Mouse (Mus musculus): ENCODE measurements around the gene Cyp26c1. TPM values are rescaled to one million over a fixed set of nuclear protein-coding genes. Genes with fewer than 3 reads are reported as not detected.

Cyp26c1 gene
- polyA plus RNA-seq, 1 experiment from 2014 or later = not detected

GRCm38 (mm10) chr19:37696603-37697334 lies 11.4 kb downstream of the Cyp26c1 start:
- no peaks in the 10 kb centered on the region for H3K36me3 ChIP-seq (ENCODE audit: control insufficient read depth, insufficient read depth, low read length)
- peak overlapping the region; percentile 32 for H3K4me3 ChIP-seq (ENCODE audit: low read depth, low read length)
- no peak overlapping the region for H3K9ac ChIP-seq (ENCODE audit: low read length)
- DNase-seq (ENCODE audit: low spot score) = no peak
- TF ChIP-seq EP300 (optimal IDR thresholded peaks at IDR 0.05) (no peak), CTCF (IDR thresholded peaks at IDR 0.05; ENCODE audit: low read depth) (no peak)
- WGBS = 4% methylated on average over 22 of the region's 22 CpGs
- peaks cover 2% of the 10 kb centered on the region; the same call in 1 of the 2 replicates for H3K4me1 ChIP-seq (replicated peaks; ENCODE audit: control insufficient read depth, insufficient read depth)
- no peak for ATAC-seq (ENCODE audit: low FRiP score, low TSS enrichment)
- peaks cover 57% of the 10 kb centered on the region for H3K27me3 ChIP-seq (ENCODE audit: control insufficient read depth, insufficient read depth, low read length)
- H3K4me2 ChIP-seq (replicated peaks; ENCODE audit: low read depth) = peak overlapping the region; percentile 52
- H3K27ac ChIP-seq (replicated peaks) = no peak overlapping the region
- H3K9me3 ChIP-seq (ENCODE audit: control insufficient read depth, low read length) = no peaks in the 10 kb centered on the region

GRCm38 (mm10) chr19:37697335-37697636 lies 11.9 kb downstream of the Cyp26c1 start:
- no peak for TF ChIP-seq EP300 (optimal IDR thresholded peaks at IDR 0.05)
- TF ChIP-seq CTCF (IDR thresholded peaks at IDR 0.05; ENCODE audit: low read depth) = no peak
- Histone ChIP-seq H3K4me3 (ENCODE audit: low read depth, low read length) (peak overlapping the region; percentile 32), H3K9ac (ENCODE audit: low read length) (no peak overlapping the region), H3K4me2 (replicated peaks; ENCODE audit: low read depth) (peak overlapping the region; percentile 52), H3K36me3 (ENCODE audit: control insufficient read depth, insufficient read depth, low read length) (no peaks in the 10 kb centered on the region), H3K27me3 (ENCODE audit: control insufficient read depth, insufficient read depth, low read length) (peaks cover 56% of the 10 kb centered on the region), H3K9me3 (ENCODE audit: control insufficient read depth, low read length) (no peaks in the 10 kb centered on the region), H3K27ac (replicated peaks) (no peak overlapping the region), H3K4me1 (replicated peaks; ENCODE audit: control insufficient read depth, insufficient read depth) (peaks cover 2% of the 10 kb centered on the region; the same call in 1 of the 2 replicates)
- DNase-seq (ENCODE audit: low spot score) = no peak
- WGBS = 2% methylated on average over 17 of the region's 18 CpGs
- no peak for ATAC-seq (ENCODE audit: low FRiP score, low TSS enrichment)

- no peak within 1 kb of the TSS for H3K9ac ChIP-seq (ENCODE audit: low read length)
- H3K4me2 ChIP-seq (replicated peaks; ENCODE audit: low read depth) = peak within 1 kb of the TSS; percentile 52
- no peaks in the 10 kb centered on the region for H3K36me3 ChIP-seq (ENCODE audit: control insufficient read depth, insufficient read depth, low read length)
- no peak for DNase-seq (ENCODE audit: low spot score)
- 1% methylated on average over 47 of the region's 51 CpGs for WGBS
- TF ChIP-seq CTCF (IDR thresholded peaks at IDR 0.05; ENCODE audit: low read depth) (no peak), EP300 (optimal IDR thresholded peaks at IDR 0.05) (no peak)
- H3K4me1 ChIP-seq (replicated peaks; ENCODE audit: control insufficient read depth, insufficient read depth) = peaks cover 2% of the 10 kb centered on the region; the same call in 1 of the 2 replicates
- peaks cover 54% of the 10 kb centered on the region for H3K27me3 ChIP-seq (ENCODE audit: control insufficient read depth, insufficient read depth, low read length)
- no peak for ATAC-seq (ENCODE audit: low FRiP score, low TSS enrichment)
- peak within 1 kb of the TSS; percentile 32 for H3K4me3 ChIP-seq (ENCODE audit: low read depth, low read length)
- no peak within 1 kb of the TSS for H3K27ac ChIP-seq (replicated peaks)
- H3K9me3 ChIP-seq (ENCODE audit: control insufficient read depth, low read length) = no peaks in the 10 kb centered on the region
Measured at GRCm38 (mm10) chr19:37697651-37698272, 12.4 kb downstream of the Cyp26c1 start, which contains the start of gene Cyp26a1. Cyp26a1 (plus strand) TSS chr19:37697798.

GRCm38 (mm10) chr19:37698273-37699160 lies 13.1 kb downstream of the Cyp26c1 start:
- H3K4me2 ChIP-seq (replicated peaks; ENCODE audit: low read depth) = peak overlapping the region; percentile 52
- no peaks in the 10 kb centered on the region for H3K9me3 ChIP-seq (ENCODE audit: control insufficient read depth, low read length)
- no peaks in the 10 kb centered on the region; the same call in 1 of the 2 replicates for H3K4me1 ChIP-seq (replicated peaks; ENCODE audit: control insufficient read depth, insufficient read depth)
- TF ChIP-seq CTCF (IDR thresholded peaks at IDR 0.05; ENCODE audit: low read depth) (no peak), EP300 (optimal IDR thresholded peaks at IDR 0.05) (no peak)
- ATAC-seq (ENCODE audit: low FRiP score, low TSS enrichment) (no peak), DNase-seq (ENCODE audit: low spot score) (no peak)
- H3K36me3 ChIP-seq (ENCODE audit: control insufficient read depth, insufficient read depth, low read length) = no peaks in the 10 kb centered on the region
- no peak overlapping the region for H3K27ac ChIP-seq (replicated peaks)
- 1% methylated on average over 63 of the region's 63 CpGs for WGBS
- H3K27me3 ChIP-seq (ENCODE audit: control insufficient read depth, insufficient read depth, low read length) = peaks cover 50% of the 10 kb centered on the region
- peak overlapping the region; percentile 32; the same call in 1 of the 2 replicates for H3K4me3 ChIP-seq (ENCODE audit: low read depth, low read length)
- no peak overlapping the region for H3K9ac ChIP-seq (ENCODE audit: low read length)

- 28% methylated on average over 9 of the region's 9 CpGs for WGBS
- H3K4me1 ChIP-seq (replicated peaks; ENCODE audit: control insufficient read depth, insufficient read depth) = no peaks in the 10 kb centered on the region; the same call in 1 of the 2 replicates
- no peaks in the 10 kb centered on the region for H3K9me3 ChIP-seq (ENCODE audit: control insufficient read depth, low read length)
- DNase-seq (ENCODE audit: low spot score) (no peak), ATAC-seq (ENCODE audit: low FRiP score, low TSS enrichment) (no peak)
- H3K27me3 ChIP-seq (ENCODE audit: control insufficient read depth, insufficient read depth, low read length) = peaks cover 42% of the 10 kb centered on the region
- no peaks in the 10 kb centered on the region for H3K36me3 ChIP-seq (ENCODE audit: control insufficient read depth, insufficient read depth, low read length)
- TF ChIP-seq EP300 (optimal IDR thresholded peaks at IDR 0.05) (no peak), CTCF (IDR thresholded peaks at IDR 0.05; ENCODE audit: low read depth) (no peak)
- H3K4me2 ChIP-seq (replicated peaks; ENCODE audit: low read depth) = no peak overlapping the region
- no peak overlapping the region for H3K27ac ChIP-seq (replicated peaks)
- no peak overlapping the region for H3K4me3 ChIP-seq (ENCODE audit: low read depth, low read length)
- H3K9ac ChIP-seq (ENCODE audit: low read length) = no peak overlapping the region
Measured at GRCm38 (mm10) chr19:37699711-37700110, 14.3 kb downstream of the Cyp26c1 start.
